Mouse (Mus musculus) mouse embryonic stem cell (cell line): ENCODE measurements at regions not wholly inside any gene's neighbourhood (a gene's known extent, or its start where the extent isn't known, plus 50 kb on each side); places are given as distances from the start of the nearest gene placed in this dataset.

Source experiments
- in situ Hi-C, 2 experiments: fragments of 300-500 bp; cut with MboI; formaldehyde crosslinking; loops; 1 replicate in 1 of 2; 3 replicates in 1 of 2; pipeline ENCODE4 v1.14.3; 2019 to 2020; ENCODE audit warnings: low sequenced_read_pairs in 2 of 2, low pct_unique_long_range_greater_than_20kb in 1 of 2, mixed read lengths in 1 of 2; ENCODE audit not compliant: unreplicated experiment in 1 of 2

DNA sequence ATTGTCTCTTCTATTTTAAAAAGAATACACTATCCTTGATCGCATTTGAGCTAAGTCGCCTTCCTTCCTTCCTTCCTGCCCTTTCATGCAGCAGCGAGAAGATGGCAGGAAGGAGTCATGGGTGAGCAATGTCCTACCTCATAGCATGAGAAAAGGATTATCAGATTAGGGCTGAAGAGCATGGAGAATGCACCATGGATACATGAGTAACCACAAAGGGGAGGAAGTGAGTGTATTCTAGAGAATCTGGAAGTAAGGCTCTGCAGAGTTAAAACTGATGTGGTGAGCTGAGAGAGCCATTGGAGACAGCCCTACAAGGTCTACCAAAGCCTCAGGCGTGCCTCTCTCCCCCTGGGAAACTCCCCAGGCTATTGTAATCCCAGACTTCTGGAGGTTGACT, 270.2 kb downstream of the Zfp704 start:
- in situ Hi-C loops, result no loop called here

DNA sequence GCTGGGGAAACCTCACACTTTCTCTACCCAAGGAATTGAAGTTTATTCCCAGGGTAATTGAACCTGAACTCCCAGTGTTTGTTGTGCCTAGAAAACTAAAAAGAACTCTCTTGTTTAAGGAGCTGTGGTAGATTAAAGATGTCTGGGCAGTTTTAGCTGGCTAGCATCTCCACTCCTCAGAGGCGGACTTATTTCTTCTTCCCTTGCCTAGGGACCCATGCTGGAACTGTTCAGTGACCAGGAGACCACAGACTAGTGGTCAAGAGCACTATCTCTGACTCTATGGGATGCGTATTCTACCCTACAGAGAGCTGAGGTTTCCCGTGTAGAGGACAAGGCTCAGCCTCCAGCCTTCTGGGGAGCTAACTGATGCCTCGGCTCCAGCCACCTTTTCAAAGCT, 274.3 kb downstream of the Zfp704 start:
- in situ Hi-C loops, result no loop called here
